Mouse (Mus musculus): ENCODE results near the gene Kdm3a.

DNA sequence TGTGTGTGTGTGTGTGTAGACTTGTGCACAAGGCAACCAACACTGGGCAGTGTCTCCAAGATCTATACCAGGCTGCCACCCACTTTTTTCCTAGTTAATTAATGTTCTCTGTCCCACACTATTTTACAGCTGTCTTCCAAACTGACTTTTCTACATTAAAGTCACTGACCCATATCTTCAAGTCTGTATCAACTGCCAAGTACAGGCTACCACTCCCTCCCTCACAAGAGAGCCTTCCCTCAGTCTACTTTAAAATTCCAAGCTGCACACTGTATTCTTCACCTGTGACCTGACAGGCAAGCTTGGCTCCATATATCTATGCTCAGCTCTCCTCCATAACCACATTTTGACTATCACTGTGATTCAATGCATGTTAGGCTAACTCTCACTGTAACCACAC, 19.6 kb downstream of the Kdm3a start:
- TF ChIP-seq CTCF (IDR thresholded peaks at IDR 0.05; ENCODE audit: low read depth) (no peak), EP300 (IDR thresholded peaks at IDR 0.05; ENCODE audit: low read depth) (no peak)

Data from heart, postnatal 0 days (tissue).